Mouse (Mus musculus) MEL (cell line): ENCODE measurements around the gene Polr3gl. TPM values are rescaled to one million over a fixed set of nuclear protein-coding genes. Genes with fewer than 3 reads are reported as not detected.
A peak's percentile ranks its signal among the peaks of the same experiment; 100 is the strongest.
"Not testable (repeated sequence)": the region's sequence is repeated elsewhere in the genome, so short reads cannot be mapped to it uniquely, and the experiment has no call there.

ENCODE experiments used
- DNase-seq: peaks from one replicate; pipeline ENCODE4 v3.0.0; 2011; ENCODE audit warnings: low read depth, low spot score
- H3K27ac ChIP-seq: 2 replicates; pipeline ENCODE4 v1.5.1; 2012; ENCODE audit warnings: low read depth, mild to moderate bottlenecking, control low read depth, low read length, moderate library complexity; ENCODE audit not compliant: control insufficient read depth
- H3K27me3 ChIP-seq, 2 experiments: fragments of 150-350 bp in 1 of 2; sonication (generic) in 1 of 2; 2 replicates each; pipeline ENCODE4 v1.6.1; 2012; ENCODE audit warnings: low read length in 2 of 2, mild to moderate bottlenecking in 2 of 2, improper control_type of control experiment in 1 of 2, moderate library complexity in 1 of 2; ENCODE audit not compliant: insufficient read depth in 2 of 2, control insufficient read depth in 1 of 2
- H3K36me3 ChIP-seq, 2 experiments: 2 replicates each; pipeline ENCODE4 v1.6.1; 2012 to 2014; ENCODE audit warnings: low read length in 2 of 2, improper control_type of control experiment in 1 of 2, inconsistent platforms in 1 of 2, mild to moderate bottlenecking in 1 of 2; ENCODE audit not compliant: insufficient read depth in 2 of 2, control insufficient read depth in 1 of 2
- H3K4me1 ChIP-seq, 2 experiments: fragments of 150-350 bp in 1 of 2; sonication (generic) in 1 of 2; 2 replicates each; pipeline ENCODE4 v1.6.1; 2012; ENCODE audit warnings: low read length in 2 of 2, improper control_type of control experiment in 1 of 2, mild to moderate bottlenecking in 1 of 2; ENCODE audit not compliant: insufficient read depth in 2 of 2, control insufficient read depth in 1 of 2
- H3K4me3 ChIP-seq, 2 experiments: fragments of 150-350 bp in 1 of 2; sonication (generic) in 1 of 2; 2 replicates each; pipeline ENCODE4 v1.5.1; 2012; ENCODE audit warnings: low read depth in 2 of 2, low read length in 2 of 2, mild to moderate bottlenecking in 2 of 2, moderate library complexity in 2 of 2, control low read depth in 1 of 2, improper control_type of control experiment in 1 of 2; ENCODE audit not compliant: control insufficient read depth in 1 of 2, insufficient read depth in 1 of 2
- H3K79me2 ChIP-seq: 2 replicates; pipeline ENCODE4 v1.6.1; 2012; ENCODE audit warnings: mild to moderate bottlenecking, low read length, moderate library complexity; ENCODE audit not compliant: control insufficient read depth, poor library complexity, insufficient read depth
- H3K9ac ChIP-seq: 2 replicates; pipeline ENCODE4 v1.6.1; 2012; ENCODE audit warnings: low read depth, mild to moderate bottlenecking, control low read depth, low read length, moderate library complexity; ENCODE audit not compliant: control insufficient read depth, poor library complexity, severe bottlenecking
- H3K9me3 ChIP-seq: fragments of 150-350 bp; sonication (generic); replicated peaks from 2 replicates; pipeline ENCODE4 v1.6.1; 2012; ENCODE audit warnings: mild to moderate bottlenecking, low read length, improper control_type of control experiment, moderate library complexity; ENCODE audit not compliant: insufficient read depth
- CTCF ChIP-seq, 3 experiments: IDR thresholded peaks in 2 of 3; conservative IDR thresholded peaks in 1 of 3; 2 replicates each; pipeline ENCODE4 v1.5.1; 2011 to 2012; ENCODE audit warnings: low read length in 3 of 3, low read depth in 2 of 3, mild to moderate bottlenecking in 2 of 3, improper control_type of control experiment in 1 of 3, inconsistent platforms in 1 of 3, mixed read lengths in 1 of 3, moderate library complexity in 1 of 3; ENCODE audit not compliant: control insufficient read depth in 1 of 3, insufficient read depth in 1 of 3, poor library complexity in 1 of 3, severe bottlenecking in 1 of 3
- E2F4 ChIP-seq: IDR thresholded peaks from 2 replicates; pipeline ENCODE4 v1.6.1; 2011; ENCODE audit warnings: low read depth, low read length, improper control_type of control experiment, borderline replicate concordance
- ETS1 ChIP-seq: IDR thresholded peaks from 2 replicates; pipeline ENCODE4 v1.6.1; 2012; ENCODE audit warnings: low read depth, mild to moderate bottlenecking, inconsistent platforms, low read length, improper control_type of control experiment, moderate library complexity
- GATA1 ChIP-seq: IDR thresholded peaks from 2 replicates; pipeline ENCODE4 v1.6.1; 2011; ENCODE audit warnings: low read depth, low read length, improper control_type of control experiment
- HCFC1 ChIP-seq: IDR thresholded peaks from 2 replicates; pipeline ENCODE4 v1.6.1; 2012; ENCODE audit warnings: low read depth, mild to moderate bottlenecking, inconsistent platforms, low read length, improper control_type of control experiment, moderate library complexity
- MAZ ChIP-seq: IDR thresholded peaks from 2 replicates; pipeline ENCODE4 v1.6.1; 2012; ENCODE audit warnings: low read depth, mild to moderate bottlenecking, inconsistent platforms, low read length, improper control_type of control experiment
- MXI1 ChIP-seq: IDR thresholded peaks from 2 replicates; pipeline ENCODE4 v1.6.1; 2011; ENCODE audit warnings: mild to moderate bottlenecking, low read depth, low read length, improper control_type of control experiment
- MYB ChIP-seq: IDR thresholded peaks from 2 replicates; pipeline ENCODE4 v1.6.1; 2011; ENCODE audit warnings: mild to moderate bottlenecking, low read depth, low read length, improper control_type of control experiment
- MYC ChIP-seq: IDR thresholded peaks from 2 replicates; pipeline ENCODE4 v1.6.1; 2011; ENCODE audit warnings: low read depth, mild to moderate bottlenecking, low read length, improper control_type of control experiment, moderate library complexity
- NRF1 ChIP-seq: IDR thresholded peaks from 2 replicates; pipeline ENCODE4 v1.6.1; 2014; ENCODE audit warnings: low read depth, mild to moderate bottlenecking, inconsistent platforms, low read length, improper control_type of control experiment, moderate library complexity; ENCODE audit not compliant: poor library complexity, insufficient read depth, severe bottlenecking
- POLR2A ChIP-seq, 2 experiments: IDR thresholded peaks; 2 replicates each; pipeline ENCODE4 v1.6.1; 2011 to 2012; ENCODE audit warnings: low read length in 2 of 2, mild to moderate bottlenecking in 2 of 2, control low read depth in 1 of 2, improper control_type of control experiment in 1 of 2, low read depth in 1 of 2, moderate library complexity in 1 of 2; ENCODE audit not compliant: control insufficient read depth in 1 of 2, insufficient read depth in 1 of 2, poor library complexity in 1 of 2
- POLR2AphosphoS5 ChIP-seq: IDR thresholded peaks from 2 replicates; pipeline ENCODE4 v1.6.1; 2012; ENCODE audit warnings: low read depth, borderline replicate concordance, mild to moderate bottlenecking, inconsistent platforms, low read length, moderate library complexity, mixed read lengths
- RAD21 ChIP-seq: IDR thresholded peaks from 2 replicates; pipeline ENCODE4 v1.6.1; 2011; ENCODE audit warnings: mild to moderate bottlenecking, low read depth, low read length, improper control_type of control experiment
- SIN3A ChIP-seq: IDR thresholded peaks from 2 replicates; pipeline ENCODE4 v1.6.1; 2012; ENCODE audit warnings: low read length, improper control_type of control experiment, inconsistent platforms
- TBP ChIP-seq: IDR thresholded peaks from 2 replicates; pipeline ENCODE4 v1.8.0; 2011; ENCODE audit warnings: low read depth, low read length, improper control_type of control experiment
- TCF12 ChIP-seq: IDR thresholded peaks from 2 replicates; pipeline ENCODE4 v1.6.1; 2014; ENCODE audit warnings: low read depth, mild to moderate bottlenecking, inconsistent platforms, low read length, improper control_type of control experiment, moderate library complexity
- USF2 ChIP-seq, 2 experiments: IDR thresholded peaks; 2 replicates each; pipeline ENCODE4 v1.6.1; 2011 to 2012; ENCODE audit warnings: improper control_type of control experiment in 2 of 2, low read length in 2 of 2, borderline replicate concordance in 1 of 2, inconsistent platforms in 1 of 2, low read depth in 1 of 2, mild to moderate bottlenecking in 1 of 2; ENCODE audit not compliant: insufficient read depth in 1 of 2
- ZKSCAN1 ChIP-seq: IDR thresholded peaks from 2 replicates; pipeline ENCODE4 v1.6.1; 2012; ENCODE audit warnings: low read depth, mild to moderate bottlenecking, inconsistent platforms, low read length, improper control_type of control experiment, moderate library complexity
- polyA plus RNA-seq, 2 experiments: library from polyadenylated mRNA; stranded (reverse) in 1 of 2; unstranded in 1 of 2; fragments of >175 nt in 1 of 2; fragments of >200 nt in 1 of 2; gene quantifications; 2 replicates each; pipeline versions ENCODE4 v1.2.1 to v1.2.4; 2012; ENCODE audit warnings: low replicate concordance in 2 of 2, low read depth in 1 of 2; ENCODE audit not compliant: insufficient read length in 2 of 2, insufficient read depth in 1 of 2, missing spikeins in 1 of 2
- total RNA-seq: library from RNA; depleted of rRNA; stranded (reverse); fragments of 300-350 nt; gene quantifications from 2 replicates; pipeline ENCODE4 v1.2.3, GENCODE M21; 2012

Gene Polr3gl
- total and polyA plus RNA-seq, 3 experiments, result 31.1 to 39.8 TPM; not detected in 1

GRCm38 (mm10) chr3:96606007-96606406 is 12.0 kb upstream of the Polr3gl start:
- TF ChIP-seq TBP (peak; percentile 95), POLR2A (IDR thresholded peaks at IDR 0.05; ENCODE audit: control insufficient read depth in 1 of 2, insufficient read depth in 1 of 2, low read depth in 1 of 2, low read length in 2 of 2, poor library complexity in 1 of 2) (0 out of 4 replicates have a peak, but pooled peaks of 1 of the 2 experiments have one; percentile 18)
- H3K36me3 ChIP-seq, H3K27me3 ChIP-seq, H3K27ac ChIP-seq, H3K4me1 ChIP-seq, DNase-seq, H3K9ac ChIP-seq, H3K79me2 ChIP-seq, H3K9me3 ChIP-seq, H3K4me3 ChIP-seq: not testable (repeated sequence)

GRCm38 (mm10) chr3:96603311-96603710 is 9.3 kb upstream of the Polr3gl start:
- Histone ChIP-seq H3K9me3 (no peaks in the 10 kb centered on the region), H3K27me3 (no peaks in the 10 kb centered on the region), H3K79me2 (no peaks in the 10 kb centered on the region; the same call in 1 of the 2 replicates), H3K27ac (no peak overlapping the region)
- TF ChIP-seq MYC (no peak), NRF1 (no peak), TCF12 (no peak), MAZ (no peak), POLR2AphosphoS5 (no peak), HCFC1 (no peak), RAD21 (no peak), CTCF (IDR thresholded peaks at IDR 0.05 in 2 of 3, conservative IDR thresholded peaks at IDR 0.05 in 1 of 3; ENCODE audit: control insufficient read depth in 1 of 3, insufficient read depth in 1 of 3, low read depth in 2 of 3, low read length in 3 of 3, poor library complexity in 1 of 3, severe bottlenecking in 1 of 3) (no peak), MXI1 (no peak), ETS1 (no peak), TBP (no peak), E2F4 (no peak), ZKSCAN1 (no peak), GATA1 (no peak), SIN3A (no peak), USF2 (IDR thresholded peaks at IDR 0.05; ENCODE audit: borderline replicate concordance in 1 of 2, insufficient read depth in 1 of 2, low read depth in 1 of 2, low read length in 2 of 2) (no peak), POLR2A (IDR thresholded peaks at IDR 0.05; ENCODE audit: control insufficient read depth in 1 of 2, insufficient read depth in 1 of 2, low read depth in 1 of 2, low read length in 2 of 2, poor library complexity in 1 of 2) (no peak), MYB (no peak)
- TF ChIP-seq, all 39 proteins: peak for 0
- H3K4me3 ChIP-seq, result no peak overlapping the region
- peaks cover 0 to 7% of the 10 kb centered on the region in 2 experiments; a peak in 2 of 4 replicates for H3K36me3 ChIP-seq
- H3K9ac ChIP-seq, result no peak overlapping the region
- no peak for DNase-seq
- H3K4me1 ChIP-seq, result peaks cover 8 to 9% of the 10 kb centered on the region in 2 experiments
